ENCODE assay signal across 27 mouse cellular contexts in the genomic region with DNA sequence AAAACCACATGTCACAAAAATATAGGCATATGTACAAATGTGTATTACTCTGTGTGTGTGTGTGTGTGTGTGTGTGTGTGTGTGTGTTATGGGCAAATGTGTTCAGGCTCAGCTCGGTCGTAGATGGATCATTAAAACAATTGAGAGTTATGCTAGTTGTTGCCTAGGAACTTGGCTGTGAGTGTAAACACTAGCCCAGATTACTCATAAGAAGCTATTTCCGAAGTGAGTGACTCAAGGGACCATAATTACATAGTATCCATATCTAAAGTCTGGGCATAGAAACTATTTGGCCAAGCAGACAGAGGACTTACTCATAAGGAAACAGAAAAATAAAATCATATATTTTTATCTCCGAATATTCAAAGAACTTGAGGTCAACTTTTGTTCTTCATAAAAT.
DNase-seq lines count a peak whose midpoint lies in the region; ATAC-seq and TF ChIP-seq lines count a peak whose summit lies in the region.
"Had no signal": no experiment of that assay in that cellular context is flagged by ENCODE, and none has a peak within 500 bp of the region (broad histone marks: within the 10 kb centered on the region; RNA-seq: fewer than 3 reads in every experiment).

No protein-coding gene starts in this region.

- H3K4me1 ChIP-seq in heart, embryonic 16.5 days (ENCODE audit: control insufficient read depth, insufficient read depth, low read length), result no peaks in the 10 kb centered on the region
- H3K4me1 ChIP-seq: heart, embryonic 10.5 days; heart, embryonic 15.5 days; kidney, embryonic 15.5 days; limb, embryonic 12.5 days; lung, embryonic 15.5 days; midbrain, embryonic 13.5 days; neural tube, embryonic 13.5 days had no signal

- TF ChIP-seq CTCF in Patski (IDR thresholded peaks at IDR 0.05), result no peak

- POLR2A ChIA-PET in Patski (lab: Charles Lee), result no interaction called here

- H3K27ac ChIP-seq in heart, embryonic 16.5 days (ENCODE audit: low read length), result no peak overlapping the region
- H3K27ac ChIP-seq: heart, embryonic 10.5 days; heart, embryonic 15.5 days; hindbrain, embryonic 14.5 days; kidney, embryonic 15.5 days; limb, embryonic 12.5 days; lung, embryonic 15.5 days; macrophage; midbrain, embryonic 13.5 days; neural tube, embryonic 13.5 days had no signal

- H3K4me3 ChIP-seq in heart, embryonic 16.5 days (ENCODE audit: low read length), result no peak overlapping the region
- H3K4me3 ChIP-seq: heart, embryonic 10.5 days; heart, embryonic 15.5 days; kidney, embryonic 15.5 days; limb, embryonic 12.5 days; lung, embryonic 15.5 days; midbrain, embryonic 13.5 days; neural tube, embryonic 13.5 days had no signal

- DNase-seq in heart, postnatal 14 days, result no peak
- DNase-seq in 3T3-L1 (ENCODE audit: low read depth, low spot score), result peak; percentile 78
- no peak for DNase-seq in Patski (ENCODE audit: low read depth, low spot score)
- DNase-seq in telencephalon, adult 2 months (ENCODE audit: low read depth, low spot score), result peak; percentile 31
- no peak for DNase-seq in thymus, postnatal 14 days
- DNase-seq in thymus, postnatal 4 days, result no peak
- DNase-seq: B cell, adult 2 months; cerebellum, adult 8-10 months; cerebellum, postnatal 25 days; gastrocnemius, postnatal 14 days; kidney, adult 18-20 months; kidney, postnatal 25 days; thymus, postnatal 25 days had no signal

- no peaks in the 10 kb centered on the region for H3K27me3 ChIP-seq in heart, embryonic 16.5 days (ENCODE audit: control insufficient read depth, insufficient read depth, low read length)
- peaks cover 5% of the 10 kb centered on the region for H3K27me3 ChIP-seq in Patski
- H3K27me3 ChIP-seq: CH12.LX; heart, embryonic 15.5 days; kidney, embryonic 15.5 days; limb, embryonic 12.5 days; lung, embryonic 15.5 days; midbrain, embryonic 13.5 days; neural tube, embryonic 13.5 days had no signal

- intact Hi-C loops in heart, postnatal 14 days (cut with DNase I), result no loop called here

- WGBS in heart, embryonic 16.5 days, result 53% methylated on average over 4 of the region's 4 CpGs

- ATAC-seq in heart, embryonic 16.5 days (replicated peaks; ENCODE audit: extremely low read depth, insufficient read depth, low FRiP score), result peak; percentile 52; the same call in 1 of the 2 replicates
- ATAC-seq in Patski, result peak; percentile 74
- ATAC-seq: forebrain, embryonic 16.5 days; inflammation-experienced regulatory T-cells, adult 6 months; midbrain, embryonic 13.5 days had no signal

- H3K9ac ChIP-seq in heart, embryonic 16.5 days (ENCODE audit: low read length), result no peak overlapping the region
- H3K9ac ChIP-seq: heart, embryonic 15.5 days; hindbrain, embryonic 14.5 days; kidney, embryonic 15.5 days; limb, embryonic 12.5 days; lung, embryonic 15.5 days; midbrain, embryonic 13.5 days; neural tube, embryonic 13.5 days had no signal

- CTCF ChIA-PET in Patski (lab: Charles Lee), result no interaction called here

- in situ Hi-C loops in Patski (cut with MboI; ENCODE audit: low pct_unique_long_range_greater_than_20kb), result no loop called here

- H3K36me3 ChIP-seq in heart, embryonic 16.5 days (ENCODE audit: control insufficient read depth, insufficient read depth), result no peaks in the 10 kb centered on the region
- H3K36me3 ChIP-seq: heart, embryonic 10.5 days; heart, embryonic 15.5 days; kidney, embryonic 15.5 days; limb, embryonic 12.5 days; lung, embryonic 15.5 days; midbrain, embryonic 13.5 days; neural tube, embryonic 13.5 days had no signal

- no peaks in the 10 kb centered on the region; the same call in 1 of the 2 replicates for H3K9me3 ChIP-seq in heart, embryonic 16.5 days (replicated peaks; ENCODE audit: control insufficient read depth, low read length)
- H3K9me3 ChIP-seq: heart, embryonic 10.5 days; heart, embryonic 15.5 days; kidney, embryonic 15.5 days; limb, embryonic 12.5 days; lung, embryonic 15.5 days; midbrain, embryonic 13.5 days; neural tube, embryonic 13.5 days had no signal

- H3K4me2 ChIP-seq in heart, embryonic 16.5 days (ENCODE audit: low read depth, low read length), result no peak overlapping the region
- H3K4me2 ChIP-seq: heart, embryonic 15.5 days; hindbrain, embryonic 14.5 days; kidney, embryonic 15.5 days; limb, embryonic 12.5 days; liver, embryonic 11.5 days; lung, embryonic 15.5 days; midbrain, embryonic 13.5 days; neural tube, embryonic 13.5 days had no signal

Comparison
In these comparisons a context has a peak if more than half of its experiments do, and no peak if none do; other contexts are left out.
1. DNase-seq: peak in 3T3-L1 (single experiment) and telencephalon, adult 2 months (single experiment); none in heart, postnatal 14 days (0 of 2), Patski (single experiment), thymus, postnatal 14 days (single experiment) and thymus, postnatal 4 days (single experiment).